Mouse (Mus musculus): ENCODE data around the gene Gpr68.

Gene Gpr68

GRCm38 (mm10) chr12:100907598-100908297, at the start of gene Gpr68:
Gene Gpr68, minus strand, starts transcription at chr12:100908198.
- peak; percentile 34 for DNase-seq

- no peak for DNase-seq
Measured at GRCm38 (mm10) chr12:100957257-100957656, 49.3 kb upstream of the Gpr68 start.

- no peak for DNase-seq
Measured at GRCm38 (mm10) chr12:100956825-100957224, 48.8 kb upstream of the Gpr68 start.

- no peak for DNase-seq
Measured at GRCm38 (mm10) chr12:100956028-100956427, 48.0 kb upstream of the Gpr68 start.

GRCm38 (mm10) chr12:100953926-100954325, 45.9 kb upstream of the Gpr68 start:
- no peak for DNase-seq

GRCm38 (mm10) chr12:100952193-100952931, 44.4 kb upstream of the Gpr68 start:
- peak; percentile 85 for DNase-seq

- no peak for DNase-seq
Measured at GRCm38 (mm10) chr12:100949146-100949545, 41.1 kb upstream of the Gpr68 start.

GRCm38 (mm10) chr12:100948021-100948420, 40.0 kb upstream of the Gpr68 start:
- DNase-seq = no peak

- DNase-seq = no peak
Measured at GRCm38 (mm10) chr12:100945948-100946347, 38.0 kb upstream of the Gpr68 start.

- no peak for DNase-seq
Measured at GRCm38 (mm10) chr12:100945501-100945900, 37.5 kb upstream of the Gpr68 start.

GRCm38 (mm10) chr12:100944921-100945336, 36.9 kb upstream of the Gpr68 start:
- DNase-seq = no peak

GRCm38 (mm10) chr12:100943146-100943545, 35.1 kb upstream of the Gpr68 start:
- no peak for DNase-seq

- no peak for DNase-seq
Measured at GRCm38 (mm10) chr12:100941361-100941760, 33.4 kb upstream of the Gpr68 start.

- peak; percentile 68 for DNase-seq
Measured at GRCm38 (mm10) chr12:100937441-100938360, 29.7 kb upstream of the Gpr68 start.

GRCm38 (mm10) chr12:100936737-100937136, 28.7 kb upstream of the Gpr68 start:
- DNase-seq = peak; percentile 57

GRCm38 (mm10) chr12:100936116-100936515, 28.1 kb upstream of the Gpr68 start:
- peak; percentile 80 for DNase-seq

- DNase-seq = peak; percentile 63
Measured at GRCm38 (mm10) chr12:100934796-100935195, 26.8 kb upstream of the Gpr68 start.

GRCm38 (mm10) chr12:100931653-100932052, 23.7 kb upstream of the Gpr68 start:
- DNase-seq = no peak

- DNase-seq = no peak
Measured at GRCm38 (mm10) chr12:100928286-100928685, 20.3 kb upstream of the Gpr68 start.

GRCm38 (mm10) chr12:100925644-100926619, 17.9 kb upstream of the Gpr68 start:
- peak; percentile 77 for DNase-seq

GRCm38 (mm10) chr12:100924646-100925339, 16.8 kb upstream of the Gpr68 start:
- peak; percentile 28 for DNase-seq

Measured in kidney, postnatal 14 days (tissue).